Mouse (Mus musculus): ENCODE results near the gene Pip4k2b.

GRCm38 (mm10) chr11:97676050-97676754, 68.3 kb downstream of the Pip4k2b start:
- no peak for TF ChIP-seq CTCF (IDR thresholded peaks at IDR 0.05; ENCODE audit: borderline replicate concordance, extremely low read depth, insufficient read depth, insufficient read length)
- TF ChIP-seq POLR2A (IDR thresholded peaks at IDR 0.05; ENCODE audit: borderline replicate concordance, extremely low read depth, insufficient read depth, insufficient read length, poor library complexity, severe bottlenecking) = no peak
